Mouse (Mus musculus): Measurements from ENCODE around the gene Alpk3.

Alpk3 gene

GRCm38 (mm10) chr7:81074546-81074945 is 17.1 kb downstream of the Alpk3 start:
- DNase-seq (ENCODE audit: low spot score in 2 of 2) = no peak

- DNase-seq (ENCODE audit: low spot score in 2 of 2) = no peak
Measured at GRCm38 (mm10) chr7:81075299-81075698, 17.9 kb downstream of the Alpk3 start.

- DNase-seq (ENCODE audit: low spot score in 2 of 2) = no peak
Measured at GRCm38 (mm10) chr7:81075732-81076131, 18.3 kb downstream of the Alpk3 start.

- no peak for DNase-seq (ENCODE audit: low spot score in 2 of 2)
Measured at GRCm38 (mm10) chr7:81077009-81077408, 19.6 kb downstream of the Alpk3 start.

GRCm38 (mm10) chr7:81078740-81079139 is 21.3 kb downstream of the Alpk3 start:
- DNase-seq (ENCODE audit: low spot score in 2 of 2) = no peak

- DNase-seq (ENCODE audit: low spot score in 2 of 2) = no peak
Measured at GRCm38 (mm10) chr7:81093420-81093965, 36.1 kb downstream of the Alpk3 start.

- DNase-seq (ENCODE audit: low spot score in 2 of 2) = no peak
Measured at GRCm38 (mm10) chr7:81094104-81094757, 36.8 kb downstream of the Alpk3 start.

GRCm38 (mm10) chr7:81100341-81100740 is 42.9 kb downstream of the Alpk3 start:
- DNase-seq (ENCODE audit: low spot score in 2 of 2) = no peak

- no peak for DNase-seq (ENCODE audit: low spot score in 2 of 2)
Measured at GRCm38 (mm10) chr7:81102854-81103253, 45.5 kb downstream of the Alpk3 start.

GRCm38 (mm10) chr7:81105525-81105924 is 48.1 kb downstream of the Alpk3 start:
- no peak for DNase-seq (ENCODE audit: low spot score in 2 of 2)

- DNase-seq (ENCODE audit: low spot score in 2 of 2) = no peak
Measured at GRCm38 (mm10) chr7:81108226-81108625, 50.8 kb downstream of the Alpk3 start.

GRCm38 (mm10) chr7:81109717-81110651 is 52.6 kb downstream of the Alpk3 start:
- DNase-seq (ENCODE audit: low spot score in 2 of 2) = no peak

- DNase-seq (ENCODE audit: low spot score in 2 of 2) = no peak
Measured at GRCm38 (mm10) chr7:81110791-81111190, 53.4 kb downstream of the Alpk3 start.

GRCm38 (mm10) chr7:81111729-81112128 is 54.3 kb downstream of the Alpk3 start:
- DNase-seq (ENCODE audit: low spot score in 2 of 2) = no peak

GRCm38 (mm10) chr7:81112686-81113360 is 55.4 kb downstream of the Alpk3 start:
- DNase-seq (ENCODE audit: low spot score in 2 of 2) = no peak

GRCm38 (mm10) chr7:81114555-81114954 is 57.2 kb downstream of the Alpk3 start, which contains the start of gene Slc28a1:
Slc28a1 (plus strand) TSS chr7:81114799.
- no peak for DNase-seq (ENCODE audit: low spot score in 2 of 2)

- DNase-seq (ENCODE audit: low spot score in 2 of 2) = no peak
Measured at GRCm38 (mm10) chr7:81121099-81121498, 63.7 kb downstream of the Alpk3 start.

GRCm38 (mm10) chr7:81122808-81123207 is 65.4 kb downstream of the Alpk3 start:
- no peak for DNase-seq (ENCODE audit: low spot score in 2 of 2)

GRCm38 (mm10) chr7:81123553-81123952 is 66.2 kb downstream of the Alpk3 start:
- no peak for DNase-seq (ENCODE audit: low spot score in 2 of 2)

- no peak for DNase-seq (ENCODE audit: low spot score in 2 of 2)
Measured at GRCm38 (mm10) chr7:81124773-81125172, 67.4 kb downstream of the Alpk3 start.

GRCm38 (mm10) chr7:81125215-81126175 is 68.1 kb downstream of the Alpk3 start:
- no peak for DNase-seq (ENCODE audit: low spot score in 2 of 2)
